Mouse (Mus musculus): ENCODE results near the gene Ppp1r3f. TPM values are rescaled to one million over a fixed set of nuclear protein-coding genes. Genes with fewer than 3 reads are reported as not detected.

Gene Ppp1r3f
- total RNA-seq (2014; rRNA removed) (19.7 and 23.3 TPM in 2 replicates), polyA plus RNA-seq (2015; fragmentation: Nextera tagmentation; extraction: Ambion mirVana) (7.1 and 8.6 TPM in 2 replicates)

DNA sequence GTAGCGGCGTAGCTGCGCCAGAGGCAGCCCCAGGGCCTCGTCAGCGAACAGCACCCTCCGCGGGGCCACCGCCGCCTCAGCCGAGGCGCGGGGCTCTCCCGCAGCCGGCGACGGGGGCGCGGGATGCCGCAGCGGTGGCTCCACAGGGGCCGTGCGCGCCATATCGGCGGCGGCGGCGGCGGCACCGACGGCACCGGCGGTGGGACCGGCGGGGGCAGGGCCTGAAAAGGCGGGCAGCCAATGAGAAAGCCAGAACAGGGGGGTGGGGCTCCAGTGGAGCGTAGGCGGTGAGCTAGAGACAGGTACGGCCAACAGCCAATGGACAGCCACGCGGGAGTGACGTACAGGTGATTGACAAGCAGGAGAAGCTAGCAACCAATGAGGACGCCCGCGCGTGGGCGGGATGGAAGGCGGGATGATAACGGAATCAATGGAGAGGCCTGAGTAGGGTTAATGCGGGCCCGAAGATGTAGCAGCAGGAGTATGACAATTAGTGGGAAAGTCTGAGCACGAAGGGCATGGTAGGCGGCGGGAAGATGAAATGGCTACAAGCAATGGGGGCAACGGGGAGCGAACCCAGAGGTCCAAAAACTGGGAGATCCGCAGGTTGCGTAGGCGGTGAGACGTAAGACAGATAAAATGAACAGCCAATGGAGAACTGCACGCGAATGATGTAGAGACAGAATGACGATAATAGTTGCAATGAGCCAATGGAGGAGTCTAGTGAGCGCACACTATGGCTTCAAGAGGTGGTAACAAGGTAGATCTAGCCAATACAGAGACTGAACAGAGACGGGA is at the start of gene Ppp1r3f:
Ppp1r3f (minus strand) TSS at position 197 of the 798 bp plus-strand sequence.
- WGBS: 34% methylated on average over 63 of the region's 65 CpGs

GRCm38 (mm10) chrX:7617889-7618551 is 43.9 kb upstream of the Ppp1r3f start:
- Histone ChIP-seq H3K27me3 (ENCODE audit: insufficient read depth, low read length) (no peaks in the 10 kb centered on the region), H3K27ac (no peak overlapping the region), H3K4me3 (ENCODE audit: low read length) (no peak overlapping the region), H3K9me3 (ENCODE audit: low read length) (no peaks in the 10 kb centered on the region), H3K4me2 (ENCODE audit: low read depth, low read length) (no peak overlapping the region), H3K4me1 (ENCODE audit: insufficient read depth, low read length) (no peaks in the 10 kb centered on the region), H3K36me3 (ENCODE audit: insufficient read depth, low read length) (no peaks in the 10 kb centered on the region), H3K9ac (replicated peaks; ENCODE audit: low read length) (no peak overlapping the region)
- TF ChIP-seq CTCF (IDR thresholded peaks at IDR 0.05; ENCODE audit: low read depth): no peak
- no peak for ATAC-seq
- WGBS: 77% methylated on average over 12 of the region's 12 CpGs
- no peak for DNase-seq (ENCODE audit: low spot score)

More for the DNA sequence above, at the start of gene Ppp1r3f:
- no peak for TF ChIP-seq CTCF (IDR thresholded peaks at IDR 0.05; ENCODE audit: low read depth)
- no peaks in the 10 kb centered on the region for H3K36me3 ChIP-seq (ENCODE audit: insufficient read depth, low read length)
- no peaks in the 10 kb centered on the region for H3K9me3 ChIP-seq (ENCODE audit: low read length)
- peak within 1 kb of the TSS; percentile 91 for H3K27ac ChIP-seq
- peak within 1 kb of the TSS; percentile 66 for H3K9ac ChIP-seq (replicated peaks; ENCODE audit: low read length)
- ATAC-seq (peak; percentile 97), DNase-seq (ENCODE audit: low spot score) (peak; percentile 95)
- H3K27me3 ChIP-seq (ENCODE audit: insufficient read depth, low read length): no peaks in the 10 kb centered on the region
- H3K4me3 ChIP-seq (ENCODE audit: low read length): peak within 1 kb of the TSS; percentile 50
- no peaks in the 10 kb centered on the region for H3K4me1 ChIP-seq (ENCODE audit: insufficient read depth, low read length)
- H3K4me2 ChIP-seq (ENCODE audit: low read depth, low read length): peak within 1 kb of the TSS; percentile 57

GRCm38 (mm10) chrX:7610536-7611258 is 36.6 kb upstream of the Ppp1r3f start:
- Histone ChIP-seq H3K9me3 (ENCODE audit: low read length) (no peaks in the 10 kb centered on the region), H3K27ac (peak overlapping the region; percentile 74), H3K27me3 (ENCODE audit: insufficient read depth, low read length) (no peaks in the 10 kb centered on the region), H3K4me3 (ENCODE audit: low read length) (peak overlapping the region; percentile 40), H3K4me1 (ENCODE audit: insufficient read depth, low read length) (no peaks in the 10 kb centered on the region), H3K36me3 (ENCODE audit: insufficient read depth, low read length) (no peaks in the 10 kb centered on the region), H3K4me2 (ENCODE audit: low read depth, low read length) (peak overlapping the region; percentile 70), H3K9ac (replicated peaks; ENCODE audit: low read length) (peak overlapping the region; percentile 43)
- DNase-seq (ENCODE audit: low spot score) (peak; percentile 46), ATAC-seq (peak; percentile 78)
- TF ChIP-seq CTCF (IDR thresholded peaks at IDR 0.05; ENCODE audit: low read depth): no peak
- WGBS: 34% methylated on average over 26 of the region's 26 CpGs

GRCm38 (mm10) chrX:7610035-7610434 is 36.0 kb upstream of the Ppp1r3f start:
- peak overlapping the region; percentile 70 for H3K4me2 ChIP-seq (ENCODE audit: low read depth, low read length)
- no peaks in the 10 kb centered on the region for H3K27me3 ChIP-seq (ENCODE audit: insufficient read depth, low read length)
- WGBS: 25% methylated on average over 21 of the region's 21 CpGs
- no peaks in the 10 kb centered on the region for H3K9me3 ChIP-seq (ENCODE audit: low read length)
- peak overlapping the region; percentile 74 for H3K27ac ChIP-seq
- ATAC-seq: peak; percentile 54
- no peak for TF ChIP-seq CTCF (IDR thresholded peaks at IDR 0.05; ENCODE audit: low read depth)
- H3K9ac ChIP-seq (replicated peaks; ENCODE audit: low read length): peak overlapping the region; percentile 43
- no peaks in the 10 kb centered on the region for H3K36me3 ChIP-seq (ENCODE audit: insufficient read depth, low read length)
- peak overlapping the region; percentile 40 for H3K4me3 ChIP-seq (ENCODE audit: low read length)
- peak; percentile 29 for DNase-seq (ENCODE audit: low spot score)
- no peaks in the 10 kb centered on the region for H3K4me1 ChIP-seq (ENCODE audit: insufficient read depth, low read length)

GRCm38 (mm10) chrX:7606783-7607182 is 32.7 kb upstream of the Ppp1r3f start, which contains the start of gene Cacna1f:
Cacna1f (plus strand) TSS chrX:7607083.
- 81% methylated on average over 6 of the region's 6 CpGs for WGBS
- Histone ChIP-seq H3K27ac (no peak within 1 kb of the TSS), H3K9ac (replicated peaks; ENCODE audit: low read length) (no peak within 1 kb of the TSS), H3K4me2 (ENCODE audit: low read depth, low read length) (no peak within 1 kb of the TSS), H3K36me3 (ENCODE audit: insufficient read depth, low read length) (no peaks in the 10 kb centered on the region), H3K4me3 (ENCODE audit: low read length) (no peak within 1 kb of the TSS), H3K4me1 (ENCODE audit: insufficient read depth, low read length) (no peaks in the 10 kb centered on the region), H3K27me3 (ENCODE audit: insufficient read depth, low read length) (no peaks in the 10 kb centered on the region), H3K9me3 (ENCODE audit: low read length) (no peaks in the 10 kb centered on the region)
- no peak for ATAC-seq
- no peak for TF ChIP-seq CTCF (IDR thresholded peaks at IDR 0.05; ENCODE audit: low read depth)
- no peak for DNase-seq (ENCODE audit: low spot score)

- ATAC-seq (peak; percentile 36; the same call in 1 of the 2 replicates), DNase-seq (ENCODE audit: low spot score) (no peak)
- no peak for TF ChIP-seq CTCF (IDR thresholded peaks at IDR 0.05; ENCODE audit: low read depth)
- Histone ChIP-seq H3K9ac (replicated peaks; ENCODE audit: low read length) (no peak overlapping the region), H3K4me1 (ENCODE audit: insufficient read depth, low read length) (no peaks in the 10 kb centered on the region), H3K9me3 (ENCODE audit: low read length) (no peaks in the 10 kb centered on the region), H3K4me3 (ENCODE audit: low read length) (no peak overlapping the region), H3K4me2 (ENCODE audit: low read depth, low read length) (no peak overlapping the region; the same call in 1 of the 2 replicates), H3K27ac (no peak overlapping the region), H3K36me3 (ENCODE audit: insufficient read depth, low read length) (no peaks in the 10 kb centered on the region), H3K27me3 (ENCODE audit: insufficient read depth, low read length) (no peaks in the 10 kb centered on the region)
- WGBS: 46% methylated on average over 8 of the region's 8 CpGs
Measured at GRCm38 (mm10) chrX:7605575-7605941, 31.5 kb upstream of the Ppp1r3f start.
